Comparison of ENCODE assay signal across 20 mouse cellular contexts in the genomic region with DNA sequence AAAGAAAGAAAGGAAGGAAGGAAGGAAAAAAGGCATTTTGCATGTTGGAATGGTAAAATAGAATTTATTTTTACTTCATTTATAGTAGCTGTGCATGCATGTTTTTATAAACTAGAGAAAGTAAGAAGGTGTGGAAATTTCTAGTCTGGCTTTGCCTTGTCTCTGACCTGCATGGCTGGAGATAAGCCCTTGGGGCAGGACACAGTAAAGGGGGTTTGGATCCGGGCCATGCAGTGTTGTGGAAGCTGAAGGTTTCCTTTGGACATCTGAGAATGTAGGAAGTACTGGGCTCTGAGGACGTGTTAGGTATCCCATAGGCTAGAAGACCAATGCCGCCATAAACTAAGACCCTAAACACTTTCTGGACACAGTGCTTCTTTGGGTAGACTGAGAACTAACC. TPM values are rescaled to one million over a fixed set of nuclear protein-coding genes. Genes with fewer than 3 reads are reported as not detected.
A peak's percentile ranks its signal among the peaks of the same experiment; 100 is the strongest.
DNase-seq lines count a peak whose midpoint lies in the region; ATAC-seq and TF ChIP-seq lines count a peak whose summit lies in the region.
"Had no signal": no experiment of that assay in that cellular context is flagged by ENCODE, and none has a peak within 500 bp of the region (broad histone marks: within the 10 kb centered on the region; RNA-seq: fewer than 3 reads in every experiment).

No protein-coding gene starts in this region.

- no peaks in the 10 kb centered on the region for H3K9me3 ChIP-seq in intestine, embryonic 15.5 days
- H3K9me3 ChIP-seq: embryonic facial prominence, embryonic 10.5 days; G1E; hindbrain, embryonic 12.5 days had no signal

- no peak for TF ChIP-seq CTCF in spleen, adult 2 months (IDR thresholded peaks at IDR 0.05; ENCODE audit: extremely low read depth, insufficient read depth, insufficient read length, insufficient replicate concordance)

- H3K9ac ChIP-seq in intestine, embryonic 15.5 days, result no peak overlapping the region
- H3K9ac ChIP-seq: hindbrain, embryonic 12.5 days had no signal

- no peaks in the 10 kb centered on the region for H3K27me3 ChIP-seq in spleen, adult 2 months (ENCODE audit: control insufficient read depth, insufficient read depth, low read length)
- H3K27me3 ChIP-seq in intestine, embryonic 15.5 days (replicated peaks), result no peaks in the 10 kb centered on the region
- H3K27me3 ChIP-seq: hindbrain, embryonic 12.5 days had no signal

- peaks cover 4% of the 10 kb centered on the region; the same call in 1 of the 2 replicates for H3K36me3 ChIP-seq in spleen, adult 2 months (ENCODE audit: control insufficient read depth, insufficient read depth, low read length)
- no peaks in the 10 kb centered on the region for H3K36me3 ChIP-seq in intestine, embryonic 15.5 days
- H3K36me3 ChIP-seq: embryonic facial prominence, embryonic 10.5 days; G1E; hindbrain, embryonic 12.5 days had no signal

- no peak for TF ChIP-seq POLR2A in spleen, adult 2 months (IDR thresholded peaks at IDR 0.05; ENCODE audit: low read depth, low read length)

- H3K27ac ChIP-seq in spleen, adult 2 months (ENCODE audit: insufficient read depth, low read length), result 0 out of 2 replicates have a peak overlapping the region, but pooled peaks have one; percentile 12
- no peak overlapping the region for H3K27ac ChIP-seq in intestine, embryonic 15.5 days
- H3K27ac ChIP-seq: embryonic facial prominence, embryonic 10.5 days; heart, adult 2 months; hindbrain, embryonic 12.5 days had no signal

- no peak overlapping the region for H3K4me2 ChIP-seq in intestine, embryonic 15.5 days (replicated peaks)
- H3K4me2 ChIP-seq: heart, embryonic 11.5 days; hindbrain, embryonic 12.5 days had no signal

- no peak overlapping the region for H3K4me3 ChIP-seq in spleen, adult 2 months (ENCODE audit: extremely low read depth, insufficient read depth, insufficient read length)
- H3K4me3 ChIP-seq in intestine, embryonic 15.5 days (replicated peaks), result no peak overlapping the region
- H3K4me3 ChIP-seq: embryonic facial prominence, embryonic 10.5 days; erythroblast, embryonic 14.5 days; heart, adult 2 months; hindbrain, embryonic 12.5 days had no signal

- peaks cover 43% of the 10 kb centered on the region for H3K4me1 ChIP-seq in spleen, adult 2 months (ENCODE audit: control insufficient read depth, insufficient read depth, insufficient read length)
- no peaks in the 10 kb centered on the region for H3K4me1 ChIP-seq in intestine, embryonic 15.5 days (replicated peaks)
- H3K4me1 ChIP-seq: embryonic facial prominence, embryonic 10.5 days; hindbrain, embryonic 12.5 days had no signal

- ATAC-seq in erythroblast, adult 5-6 weeks (replicated peaks; ENCODE audit: low FRiP score, poor library complexity, severe bottlenecking), result 0 out of 2 replicates have a peak, but pooled peaks have one; percentile 44
- peak; percentile 27 for ATAC-seq in megakaryocyte progenitor cell, adult 5-6 weeks (replicated peaks; ENCODE audit: poor library complexity)
- no peak for ATAC-seq in intestine, embryonic 15.5 days
- ATAC-seq: forebrain, embryonic 16.5 days; hindbrain, embryonic 16.5 days had no signal

- DNase-seq in spleen, adult 2 months (ENCODE audit: low read depth in 1 of 2, low spot score in 2 of 2), result no peak
- DNase-seq in spleen, adult 12 weeks (ENCODE audit: low spot score), result no peak
- no peak for DNase-seq in cerebellum, postnatal 25 days
- DNase-seq: adrenal gland, postnatal 10 days; cerebellum, adult 11 months; cerebellum, adult 8-10 months; cerebellum, postnatal 36 days; gastrocnemius, postnatal 14 days; heart, adult 2 months; heart, postnatal 36 days had no signal

- 54% methylated on average over 3 of the region's 3 CpGs for WGBS in spleen, adult 2 months
- WGBS in intestine, embryonic 15.5 days, result 67% methylated on average over 3 of the region's 3 CpGs

RNA-seq across cellular contexts. Expression of gene Rhoh, which starts 7.4 kb away (rescaled TPM):
- polyA plus RNA-seq in spleen, adult 2 months (2012; rRNA removed), result 28.0 and 33.6 TPM in 2 replicates
- total RNA-seq in erythroblast, adult 5-6 weeks (2015; ENCODE audit: low replicate concordance), result 2.1 and 2.5 TPM in 2 replicates
- 1.0 and 3.3 TPM in 2 replicates for total RNA-seq in erythroblast, adult 5-6 weeks (2017; ENCODE audit: low replicate concordance)
- total RNA-seq in megakaryocyte progenitor cell, adult 5-6 weeks (2015), result 13.3 and 15.3 TPM in 2 replicates
- 18.2 and 18.6 TPM in 2 replicates for total RNA-seq in megakaryocyte progenitor cell, adult 5-6 weeks (2017)
- 1.2 and 1.6 TPM in 2 replicates for polyA plus RNA-seq in intestine, embryonic 15.5 days (2015; fragmentation: Nextera tagmentation; extraction: Ambion mirVana)
- polyA plus RNA-seq: erythroblast, embryonic 14.5 days; G1E had no signal
